Mouse (Mus musculus) embryo, embryonic 10 days (tissue): ENCODE data around the gene Hmx1.

Experiments used
- DNase-seq: peaks from one replicate; pipeline ENCODE4 v3.0.0-alpha.2; 2015; ENCODE audit warnings: low spot score

Hmx1 gene

GRCm38 (mm10) chr5:35388491-35389111 is at the start of gene Hmx1:
Gene Hmx1, plus strand, starts transcription at chr5:35389108.
- DNase-seq: peak; percentile 82

DNA sequence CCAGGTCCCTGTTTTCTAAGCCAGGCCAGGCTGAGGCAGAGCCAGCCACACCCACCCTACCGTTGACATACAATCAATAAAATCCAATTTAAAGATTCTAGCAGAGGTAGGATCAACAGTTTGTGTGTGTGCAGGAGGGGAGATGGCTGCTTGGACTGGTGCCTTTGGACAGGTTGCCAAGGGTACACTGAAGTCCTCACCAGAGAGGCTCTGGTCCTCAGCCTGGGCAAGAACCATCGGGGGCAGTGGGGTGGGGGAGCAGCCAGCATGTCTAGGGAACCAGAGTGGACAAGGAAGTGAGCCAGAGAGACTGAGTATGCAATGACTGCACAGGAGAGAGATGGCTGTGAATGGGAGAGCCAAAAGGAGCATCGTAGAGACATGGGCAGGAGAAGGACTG is 43.8 kb upstream of the Hmx1 start:
- no peak for DNase-seq

DNA sequence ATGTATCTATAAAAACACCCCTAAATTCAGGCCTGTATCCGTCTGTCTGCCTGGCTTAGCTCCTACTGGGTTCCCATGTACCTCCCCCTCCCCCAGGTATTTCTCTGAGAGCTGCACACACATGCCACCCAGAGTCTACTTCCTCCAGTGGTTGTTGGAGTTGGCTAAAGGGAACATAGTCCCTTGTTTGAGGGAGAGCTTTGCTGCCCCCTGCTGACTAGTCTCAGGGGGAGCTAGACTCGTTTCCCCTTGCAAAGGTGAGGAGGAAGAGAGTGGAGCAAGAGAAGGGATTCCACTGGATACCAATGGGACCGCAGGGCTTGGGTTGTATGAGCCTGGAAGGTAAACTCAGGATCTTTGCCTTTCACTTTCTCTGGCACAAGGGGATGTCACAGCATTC is 40.1 kb upstream of the Hmx1 start:
- DNase-seq: peak; percentile 86

- DNase-seq: peak; percentile 72
Measured at GRCm38 (mm10) chr5:35357544-35358440, 31.1 kb upstream of the Hmx1 start.

GRCm38 (mm10) chr5:35361570-35362284 is 27.2 kb upstream of the Hmx1 start:
- DNase-seq: peak; percentile 96

DNA sequence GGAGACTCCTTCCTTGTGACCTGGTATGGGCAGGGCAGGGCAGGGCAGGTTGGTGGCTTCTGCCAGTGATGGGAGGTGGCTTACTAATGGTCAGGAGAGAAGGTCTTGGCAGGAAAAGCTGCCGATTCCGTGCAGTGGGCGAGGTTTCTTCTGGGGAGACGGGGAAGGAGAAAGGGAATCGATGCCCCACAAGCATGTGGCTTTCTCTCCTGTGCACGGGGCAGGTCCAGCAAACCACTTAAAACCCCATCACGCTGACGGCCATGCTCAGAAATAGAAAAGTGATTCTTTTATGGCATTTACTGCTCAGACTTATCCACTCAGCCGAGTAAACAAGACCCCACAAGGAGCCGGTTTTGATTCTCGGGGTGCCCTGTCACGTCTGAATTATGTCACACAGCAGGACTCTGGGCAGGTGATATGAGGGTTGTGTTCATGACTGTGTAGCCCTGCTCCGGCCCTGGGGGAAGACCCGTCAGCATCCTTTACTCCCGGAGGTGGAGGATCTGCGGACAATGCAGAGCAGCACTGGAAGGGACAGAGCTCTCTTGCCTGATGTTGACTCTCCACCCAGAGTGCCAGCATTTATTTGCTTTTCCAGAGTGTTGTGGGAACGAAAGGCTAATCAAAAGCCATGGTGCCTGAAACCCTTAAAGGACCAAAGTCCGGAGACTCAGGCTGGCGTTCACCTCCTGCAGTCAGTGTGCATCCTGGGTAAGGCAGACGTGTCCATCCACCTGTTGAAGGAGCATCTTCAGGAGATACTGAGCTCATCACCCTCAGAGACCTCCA is 22.5 kb upstream of the Hmx1 start:
- no peak for DNase-seq

- no peak for DNase-seq
Measured at GRCm38 (mm10) chr5:35368916-35369315, 20.0 kb upstream of the Hmx1 start.

GRCm38 (mm10) chr5:35379066-35379465 is 9.8 kb upstream of the Hmx1 start:
- DNase-seq: no peak

- DNase-seq: peak; percentile 73
Measured at GRCm38 (mm10) chr5:35379815-35380214, 9.1 kb upstream of the Hmx1 start.

GRCm38 (mm10) chr5:35387834-35388490 is 946 bp upstream of the Hmx1 start:
- no peak for DNase-seq

GRCm38 (mm10) chr5:35389441-35389840 is 533 bp downstream of the Hmx1 start:
- no peak for DNase-seq

- no peak for DNase-seq
Measured at GRCm38 (mm10) chr5:35389915-35390314, 1.0 kb downstream of the Hmx1 start.

GRCm38 (mm10) chr5:35390848-35391655 is 2.1 kb downstream of the Hmx1 start:
- DNase-seq: no peak

GRCm38 (mm10) chr5:35391656-35392333 is 2.9 kb downstream of the Hmx1 start:
- DNase-seq: peak; percentile 55

- peak; percentile 62 for DNase-seq
Measured at GRCm38 (mm10) chr5:35392334-35392695, 3.4 kb downstream of the Hmx1 start.

GRCm38 (mm10) chr5:35395566-35396440 is 6.9 kb downstream of the Hmx1 start:
- no peak for DNase-seq

DNA sequence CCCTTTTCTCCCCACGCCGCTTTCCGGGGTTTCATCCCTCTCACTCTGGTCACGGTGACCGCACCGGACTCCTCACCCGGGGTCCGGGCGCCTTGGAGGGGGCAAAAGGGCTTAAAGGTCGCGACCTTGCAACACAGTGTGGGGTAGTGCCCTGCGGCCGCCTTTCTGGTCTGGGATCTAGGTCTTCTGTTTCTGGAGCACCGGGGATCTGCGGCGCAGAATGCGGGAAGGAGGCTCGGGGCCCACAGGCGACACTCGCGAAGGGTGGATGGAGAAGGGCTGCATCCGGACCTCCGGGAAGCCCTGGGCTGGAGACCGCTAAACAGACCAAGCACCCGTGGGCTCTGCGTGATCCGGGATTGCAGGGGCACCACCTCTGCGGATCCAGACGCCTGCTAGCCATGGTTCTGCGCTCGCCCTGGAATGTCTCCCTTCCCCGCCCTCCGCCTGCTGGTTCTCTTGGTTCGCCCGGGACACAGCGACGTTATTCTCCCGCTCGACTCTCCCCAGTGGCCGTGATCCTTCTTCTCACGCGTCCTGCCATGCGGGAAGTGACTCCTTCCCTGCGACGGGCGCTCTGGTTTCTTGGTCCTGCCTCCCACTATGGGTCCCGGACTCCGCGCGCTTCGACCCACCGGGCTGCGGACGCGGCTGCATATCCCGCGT is 8.2 kb downstream of the Hmx1 start:
- DNase-seq: peak; percentile 43

DNA sequence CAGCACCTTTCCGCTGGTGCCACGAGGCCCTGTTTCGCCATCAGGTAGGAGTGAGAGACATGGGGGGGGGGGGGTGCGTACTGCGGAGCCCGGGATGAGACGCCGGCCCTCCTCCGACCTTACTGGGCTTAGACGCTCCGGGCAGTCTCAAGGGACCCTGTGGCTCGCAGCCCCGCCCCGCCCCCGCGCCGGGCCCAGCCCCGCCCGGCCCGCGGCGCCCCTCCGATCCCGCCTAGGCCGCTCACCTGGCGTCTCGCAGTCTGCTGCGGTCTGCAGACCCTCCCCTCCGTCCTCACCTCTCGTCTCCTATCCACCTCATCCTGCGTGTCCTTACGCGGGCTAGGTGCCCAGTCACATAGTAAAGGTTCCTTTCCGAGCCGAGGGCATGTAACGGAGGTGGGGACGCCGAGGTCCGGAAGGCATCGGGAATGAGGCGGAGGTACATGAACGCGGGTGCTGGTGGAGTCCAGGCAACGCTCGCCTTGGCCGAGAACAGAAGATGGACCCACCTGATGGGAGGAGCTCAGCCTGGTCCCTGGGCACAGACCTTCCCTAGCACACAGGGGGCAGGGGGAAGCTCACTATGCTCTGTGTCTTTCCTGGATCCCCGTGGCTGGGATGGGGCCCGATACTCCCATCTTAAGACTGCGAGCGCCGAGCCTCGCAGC is 8.9 kb downstream of the Hmx1 start:
- DNase-seq: no peak
